ENCODE assay signal across 8 mouse cellular contexts in the genomic region with DNA sequence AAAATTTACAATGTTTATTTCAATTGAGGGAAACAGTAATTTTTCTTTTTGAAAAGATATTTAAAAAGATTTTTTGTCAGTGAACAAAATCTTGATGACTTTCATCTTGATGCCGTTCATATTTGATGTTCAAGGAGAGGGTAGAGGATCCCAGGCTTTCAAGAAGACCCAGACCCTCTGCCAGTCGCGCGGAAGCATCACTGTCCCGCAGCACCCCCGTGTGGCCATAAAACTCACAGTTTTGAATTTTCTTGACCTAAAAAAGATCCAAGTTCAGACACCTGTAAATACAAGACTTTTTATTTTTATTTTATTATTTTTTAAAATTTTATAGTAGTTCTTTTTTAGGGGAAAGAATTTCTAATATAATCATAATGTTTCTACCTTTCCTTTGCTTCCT.
A peak's percentile ranks its signal among the peaks of the same experiment; 100 is the strongest.
DNase-seq lines count a peak whose midpoint lies in the region; ATAC-seq and TF ChIP-seq lines count a peak whose summit lies in the region.

No protein-coding gene starts in this region.

- H3K27ac ChIP-seq in neural tube, embryonic 11.5 days (ENCODE audit: low read depth, low read length), result no peak overlapping the region

- no peak overlapping the region for H3K4me3 ChIP-seq in lung, adult 2 months (replicated peaks; ENCODE audit: extremely low read depth, low read depth, low read length)
- H3K4me3 ChIP-seq in neural tube, embryonic 11.5 days (ENCODE audit: low read depth, low read length), result no peak overlapping the region

- H3K36me3 ChIP-seq in neural tube, embryonic 11.5 days (ENCODE audit: control insufficient read depth, insufficient read depth, low read length), result no peaks in the 10 kb centered on the region

- H3K9me3 ChIP-seq in neural tube, embryonic 11.5 days (ENCODE audit: control insufficient read depth, low read length), result no peaks in the 10 kb centered on the region

- H3K4me2 ChIP-seq in neural tube, embryonic 11.5 days (ENCODE audit: low read depth), result no peak overlapping the region

- TF ChIP-seq POLR2A in lung, adult 2 months (IDR thresholded peaks at IDR 0.05; ENCODE audit: borderline replicate concordance, extremely low read depth, low read depth, low read length), result no peak

- ATAC-seq in neural tube, embryonic 11.5 days (ENCODE audit: insufficient read depth, low FRiP score, low TSS enrichment), result peak; percentile 48; the same call in 1 of the 2 replicates

- TF ChIP-seq CTCF in lung, adult 2 months (IDR thresholded peaks at IDR 0.05; ENCODE audit: insufficient read depth, low read length), result 0 out of 2 replicates have a peak, but pooled peaks have one; percentile 23

- DNase-seq in cerebellum, postnatal 14 days, result peak; percentile 70 to 77
- no peak for DNase-seq in cerebellum, adult 9-10 months
- no peak for DNase-seq in lung, adult 2 months
- DNase-seq in lung, postnatal 25 days (ENCODE audit: low spot score), result no peak
- peak; percentile 67 for DNase-seq in embryo, embryonic 10 days (ENCODE audit: low spot score)
- DNase-seq in layer of hippocampus, postnatal 10 days (ENCODE audit: low spot score in 2 of 2), result peak; percentile 63 to 74
- DNase-seq in neural tube, embryonic 11.5 days (ENCODE audit: low spot score), result peak; percentile 65
- no peak for DNase-seq in thymus, adult 18-20 months

- H3K9ac ChIP-seq in neural tube, embryonic 11.5 days (ENCODE audit: low read length), result no peak overlapping the region

- WGBS in lung, adult 2 months, result 7% methylated on average over 6 of the region's 6 CpGs
- 13% methylated on average over 6 of the region's 6 CpGs for WGBS in neural tube, embryonic 11.5 days

- no peaks in the 10 kb centered on the region for H3K27me3 ChIP-seq in neural tube, embryonic 11.5 days (ENCODE audit: control insufficient read depth, insufficient read depth, low read length)

- H3K4me1 ChIP-seq in lung, adult 2 months (ENCODE audit: control insufficient read depth, insufficient read depth, low read length), result no peaks in the 10 kb centered on the region
- H3K4me1 ChIP-seq in neural tube, embryonic 11.5 days (ENCODE audit: control insufficient read depth, insufficient read depth, low read length), result no peaks in the 10 kb centered on the region

Comparison
In these comparisons a context has a peak if more than half of its experiments do, and no peak if none do; other contexts are left out.
1. DNase-seq: peak in cerebellum, postnatal 14 days (2 of 2), embryo, embryonic 10 days (single experiment), layer of hippocampus, postnatal 10 days (2 of 2) and neural tube, embryonic 11.5 days (single experiment); none in cerebellum, adult 9-10 months (single experiment), lung, adult 2 months (single experiment), lung, postnatal 25 days (single experiment) and thymus, adult 18-20 months (0 of 2).